Mouse (Mus musculus): ENCODE measurements around the gene Xpo6. TPM values are rescaled to one million over a fixed set of nuclear protein-coding genes. Genes with fewer than 3 reads are reported as not detected.

The Xpo6 gene
- 48.7 and 51.2 TPM in 2 replicates for polyA plus RNA-seq (2015; fragmentation: Nextera tagmentation; extraction: Ambion mirVana)

DNA sequence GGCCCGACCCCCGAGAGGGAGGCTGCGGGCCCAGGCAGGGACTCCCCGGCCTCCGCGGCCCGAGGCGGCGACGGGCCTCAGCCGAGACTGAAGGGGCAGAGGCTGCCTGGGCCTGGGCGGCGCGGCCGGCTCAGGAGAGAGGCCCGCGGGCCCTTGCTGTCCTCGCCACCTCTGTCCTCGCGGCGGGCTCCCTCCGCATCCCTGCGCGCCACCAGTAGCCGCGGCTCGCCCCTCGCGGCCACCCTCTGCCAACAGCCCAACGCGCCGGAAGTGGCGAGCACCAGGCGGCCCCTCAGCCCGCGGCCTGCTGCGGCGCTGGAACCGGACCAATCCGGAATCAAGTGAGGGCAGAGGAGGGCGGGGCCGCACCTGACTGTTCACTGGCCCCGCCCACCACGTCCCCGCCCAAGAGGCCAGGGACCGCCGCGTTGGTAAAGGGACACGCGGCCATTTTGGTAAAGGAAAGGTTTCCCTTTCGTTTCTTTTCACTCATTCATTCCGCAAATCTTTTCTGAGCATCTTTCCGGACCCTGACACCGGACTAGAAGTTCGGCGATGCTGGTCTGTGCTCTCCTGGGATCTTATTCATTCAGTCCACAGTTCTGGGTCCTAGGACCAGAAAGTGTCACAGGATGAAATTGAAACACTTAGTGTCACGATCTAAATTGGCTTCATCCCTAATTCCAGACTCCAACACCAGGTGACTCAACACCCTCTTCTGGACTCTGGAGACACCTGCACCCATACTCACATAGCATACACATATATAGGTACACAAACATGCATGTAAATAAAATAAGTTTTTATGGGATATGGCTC lies at the start of gene Xpo6:
TSS of gene Xpo6 (minus strand) at position 324 of the 819 bp plus-strand sequence.
- H3K27ac ChIP-seq (replicated peaks) = peak within 1 kb of the TSS; percentile 85
- peak within 1 kb of the TSS; percentile 96 for H3K9ac ChIP-seq (replicated peaks)
- H3K36me3 ChIP-seq = no peaks in the 10 kb centered on the region
- peak within 1 kb of the TSS; percentile 85 for H3K4me2 ChIP-seq (replicated peaks)
- ATAC-seq (replicated peaks) = peak; percentile 93
- peaks cover 33% of the 10 kb centered on the region for H3K4me1 ChIP-seq
- peak within 1 kb of the TSS; percentile 70 for H3K4me3 ChIP-seq
- under 1% methylated on average over 49 of the region's 57 CpGs for WGBS
- H3K27me3 ChIP-seq = no peaks in the 10 kb centered on the region
- H3K9me3 ChIP-seq = no peaks in the 10 kb centered on the region

DNA sequence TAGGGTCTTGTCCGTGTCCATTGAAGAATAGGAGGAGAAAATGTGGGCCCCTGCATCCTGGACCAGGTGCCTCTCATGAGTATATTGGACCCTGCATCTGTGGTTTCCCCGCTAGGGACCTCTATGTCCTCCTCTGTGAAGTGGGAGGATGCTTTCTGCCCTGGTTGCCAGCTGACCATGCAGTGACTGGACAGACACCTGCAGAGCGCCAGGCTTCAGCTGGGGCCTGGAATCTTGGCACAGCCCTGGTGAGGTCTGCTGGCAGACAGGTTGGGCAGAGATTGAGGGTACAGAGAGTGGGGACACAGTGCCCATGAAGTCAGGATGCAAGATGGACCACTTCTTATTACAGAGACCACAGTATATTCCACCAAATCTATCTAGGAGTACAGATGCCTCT lies 49.7 kb upstream of the Xpo6 start:
- ATAC-seq (replicated peaks) = no peak
- no peak overlapping the region for H3K4me3 ChIP-seq
- H3K27ac ChIP-seq (replicated peaks) = no peak overlapping the region
- H3K4me1 ChIP-seq = peaks cover 6% of the 10 kb centered on the region
- 92% methylated on average over 3 of the region's 3 CpGs for WGBS
- no peaks in the 10 kb centered on the region for H3K9me3 ChIP-seq
- no peaks in the 10 kb centered on the region for H3K27me3 ChIP-seq
- H3K4me2 ChIP-seq (replicated peaks) = no peak overlapping the region
- H3K9ac ChIP-seq (replicated peaks) = no peak overlapping the region
- no peaks in the 10 kb centered on the region for H3K36me3 ChIP-seq

DNA sequence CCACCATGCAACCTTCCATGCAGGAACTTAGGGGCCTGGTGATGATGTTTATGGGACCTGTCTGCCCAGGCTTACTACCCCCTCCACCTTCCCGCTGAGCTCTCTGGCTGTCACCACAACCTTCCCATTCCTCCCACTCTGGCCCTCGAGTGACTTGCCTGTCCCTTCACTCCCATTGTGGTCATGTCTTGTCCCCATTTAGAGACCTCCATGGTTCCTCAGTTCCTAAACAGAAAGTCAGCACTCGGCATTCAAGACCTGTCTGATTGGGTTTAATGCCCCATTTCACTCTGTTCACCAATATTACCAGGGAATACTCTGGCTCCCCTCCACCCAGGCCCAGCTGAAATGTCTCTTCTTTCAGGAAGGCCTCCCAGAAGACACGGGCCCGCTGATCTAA lies 48.8 kb upstream of the Xpo6 start:
- Histone ChIP-seq H3K27ac (replicated peaks) (no peak overlapping the region), H3K4me3 (no peak overlapping the region), H3K9ac (replicated peaks) (no peak overlapping the region), H3K36me3 (no peaks in the 10 kb centered on the region), H3K4me2 (replicated peaks) (no peak overlapping the region), H3K4me1 (peaks cover 6% of the 10 kb centered on the region), H3K9me3 (no peaks in the 10 kb centered on the region), H3K27me3 (no peaks in the 10 kb centered on the region)
- WGBS = 76% methylated on average over 5 of the region's 5 CpGs
- ATAC-seq (replicated peaks) = no peak

DNA sequence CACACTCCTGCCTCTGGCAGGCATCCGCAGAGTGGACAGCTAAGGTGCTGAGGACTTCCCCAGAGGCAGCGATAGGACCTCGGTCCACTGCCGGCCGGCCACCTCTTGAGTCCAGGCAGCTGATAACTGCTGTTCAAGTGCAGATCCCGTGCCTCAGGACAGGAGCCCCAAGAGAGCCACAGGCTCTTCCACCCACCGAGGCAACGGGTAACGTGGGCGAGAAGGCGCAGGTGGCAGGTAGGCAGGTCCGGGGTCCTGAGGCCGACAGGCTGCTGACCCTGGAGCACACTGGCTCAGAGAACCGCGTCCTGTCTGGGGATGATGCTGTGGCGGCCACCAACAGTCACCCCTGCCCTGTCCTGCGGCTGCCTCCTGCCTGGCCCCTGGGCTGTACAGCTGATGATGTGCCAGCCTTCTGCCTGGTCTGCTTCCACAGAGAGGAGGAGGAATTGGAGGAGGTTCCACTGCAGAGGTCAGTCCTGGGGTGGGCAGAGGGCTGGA lies 48.4 kb upstream of the Xpo6 start:
- no peak for ATAC-seq (replicated peaks)
- Histone ChIP-seq H3K27me3 (no peaks in the 10 kb centered on the region), H3K36me3 (no peaks in the 10 kb centered on the region), H3K4me3 (no peak overlapping the region), H3K9me3 (no peaks in the 10 kb centered on the region), H3K4me2 (replicated peaks) (0 out of 2 replicates have a peak overlapping the region, but pooled peaks have one; percentile 5), H3K27ac (replicated peaks) (no peak overlapping the region), H3K9ac (replicated peaks) (0 out of 2 replicates have a peak overlapping the region, but pooled peaks have one; percentile 19), H3K4me1 (peaks cover 6% of the 10 kb centered on the region)
- 40% methylated on average over 17 of the region's 17 CpGs for WGBS

DNA sequence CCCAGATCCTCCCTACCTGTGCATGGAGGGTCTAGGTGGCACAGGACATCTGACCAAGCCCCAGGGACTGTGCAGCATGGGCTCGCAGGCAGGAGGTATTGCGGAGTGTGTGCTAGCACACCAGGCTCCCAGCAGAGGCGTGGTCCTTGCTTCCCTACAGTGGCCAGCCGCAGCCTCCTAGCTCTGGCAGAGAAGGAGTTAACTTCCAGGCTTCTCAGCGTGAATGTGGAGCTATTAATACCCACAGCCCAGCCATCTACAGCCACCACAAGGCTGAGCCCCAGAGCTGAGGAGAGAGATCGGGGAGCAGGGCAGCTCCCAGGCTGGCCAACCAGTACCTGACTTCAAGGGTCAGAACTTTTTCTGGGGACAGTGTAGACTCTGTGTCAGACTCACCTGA lies 47.8 kb upstream of the Xpo6 start:
- Histone ChIP-seq H3K4me1 (peaks cover 6% of the 10 kb centered on the region), H3K9ac (replicated peaks) (0 out of 2 replicates have a peak overlapping the region, but pooled peaks have one; percentile 19), H3K4me2 (replicated peaks) (peak overlapping the region; percentile 5; the same call in 1 of the 2 replicates), H3K27me3 (no peaks in the 10 kb centered on the region), H3K36me3 (no peaks in the 10 kb centered on the region), H3K27ac (replicated peaks) (no peak overlapping the region), H3K9me3 (no peaks in the 10 kb centered on the region), H3K4me3 (no peak overlapping the region)
- WGBS = 9% methylated on average over 6 of the region's 6 CpGs
- ATAC-seq (replicated peaks) = no peak

DNA sequence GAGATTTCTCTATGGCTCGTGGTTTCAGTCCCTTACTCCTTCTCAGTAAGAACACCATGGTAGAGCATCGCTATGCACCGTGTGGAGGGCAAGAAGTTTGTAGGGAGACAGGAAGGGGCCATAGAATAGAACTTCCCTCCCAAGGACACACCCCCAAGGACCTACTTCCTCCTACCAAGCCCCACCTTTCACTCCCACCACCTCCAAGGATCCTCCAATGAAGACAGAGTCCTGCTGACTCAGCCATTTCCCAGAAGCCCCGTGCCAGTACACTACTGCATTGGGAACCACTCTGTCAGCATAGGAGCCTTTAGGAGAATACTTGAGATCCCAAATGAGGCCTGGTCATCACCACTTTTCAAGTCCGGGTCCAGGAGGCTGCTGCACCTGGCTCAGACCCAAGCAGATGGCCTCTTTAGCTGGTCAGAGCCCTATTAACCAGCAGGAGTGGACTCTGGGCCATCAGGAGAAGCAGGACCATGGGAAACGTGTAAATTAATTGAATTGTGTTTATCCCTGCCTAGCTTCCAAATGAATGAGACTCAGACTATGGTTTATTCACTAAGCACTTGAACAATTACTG lies 44.0 kb upstream of the Xpo6 start:
- ATAC-seq (replicated peaks) = no peak
- Histone ChIP-seq H3K27me3 (no peaks in the 10 kb centered on the region), H3K27ac (replicated peaks) (no peak overlapping the region), H3K4me3 (no peak overlapping the region), H3K9ac (replicated peaks) (no peak overlapping the region), H3K4me2 (replicated peaks) (no peak overlapping the region), H3K4me1 (peaks cover 6% of the 10 kb centered on the region), H3K36me3 (no peaks in the 10 kb centered on the region), H3K9me3 (no peaks in the 10 kb centered on the region)
- 77% methylated on average over 6 of the region's 6 CpGs for WGBS

DNA sequence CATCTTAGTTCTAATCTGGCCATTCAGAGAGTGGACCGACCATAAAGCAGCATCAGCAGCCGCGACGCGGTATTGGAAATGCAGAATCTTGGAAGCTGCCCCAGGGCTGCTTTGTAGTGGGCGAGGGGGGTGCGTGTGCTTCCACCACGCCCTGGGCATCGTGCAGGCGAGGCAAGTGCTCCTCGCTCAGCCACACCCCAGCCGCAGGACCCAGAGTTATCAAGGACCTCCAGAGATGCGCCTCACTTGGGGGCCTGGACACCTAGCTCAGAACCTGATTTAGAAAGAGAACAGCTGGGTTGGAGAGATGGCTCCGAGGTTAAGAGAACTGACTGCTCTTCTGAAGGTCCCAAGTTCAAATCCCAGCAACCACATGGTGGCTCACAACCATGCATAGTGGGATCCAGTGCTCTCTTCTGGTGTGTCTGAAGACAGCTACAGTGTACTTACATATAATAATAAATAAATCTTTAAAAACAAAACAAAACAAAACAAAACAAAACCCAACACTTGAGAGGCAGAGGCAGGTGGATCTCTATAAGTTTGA lies 40.6 kb upstream of the Xpo6 start:
- 85% methylated on average over 14 of the region's 14 CpGs for WGBS

DNA sequence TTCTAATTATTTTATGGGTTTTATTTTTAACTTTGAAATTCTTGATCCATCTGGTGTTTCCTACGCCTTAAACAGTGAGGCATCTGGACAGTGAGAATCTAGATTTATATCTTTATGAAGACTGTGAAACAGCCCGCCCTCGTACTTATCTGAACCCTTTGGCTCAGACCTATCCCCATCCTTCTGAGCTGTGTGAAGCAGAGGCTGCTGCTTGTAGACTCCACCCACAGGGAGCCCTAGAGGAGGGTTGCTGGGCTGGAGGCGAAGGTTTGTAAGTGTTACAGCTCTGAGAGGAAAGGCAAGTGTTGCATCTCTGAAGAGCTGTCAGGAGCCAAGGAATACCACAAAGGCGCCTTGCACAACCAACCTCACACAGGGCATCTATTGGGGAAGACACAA lies 36.5 kb upstream of the Xpo6 start:
- no peak for ATAC-seq (replicated peaks)
- no peak overlapping the region for H3K4me2 ChIP-seq (replicated peaks)
- no peaks in the 10 kb centered on the region for H3K9me3 ChIP-seq
- WGBS = 76% methylated on average over 5 of the region's 5 CpGs
- no peaks in the 10 kb centered on the region for H3K4me1 ChIP-seq
- H3K4me3 ChIP-seq = no peak overlapping the region
- no peaks in the 10 kb centered on the region for H3K36me3 ChIP-seq
- no peak overlapping the region for H3K9ac ChIP-seq (replicated peaks)
- H3K27ac ChIP-seq (replicated peaks) = no peak overlapping the region
- no peaks in the 10 kb centered on the region for H3K27me3 ChIP-seq

More for the DNA sequence above, 40.6 kb upstream of the Xpo6 start:
- no peaks in the 10 kb centered on the region for H3K27me3 ChIP-seq
- H3K4me2 ChIP-seq (replicated peaks) = no peak overlapping the region
- no peak overlapping the region for H3K27ac ChIP-seq (replicated peaks)
- no peak for ATAC-seq (replicated peaks)
- no peaks in the 10 kb centered on the region for H3K9me3 ChIP-seq
- H3K4me1 ChIP-seq = no peaks in the 10 kb centered on the region
- H3K4me3 ChIP-seq = no peak overlapping the region
- no peaks in the 10 kb centered on the region for H3K36me3 ChIP-seq
- H3K9ac ChIP-seq (replicated peaks) = no peak overlapping the region

DNA sequence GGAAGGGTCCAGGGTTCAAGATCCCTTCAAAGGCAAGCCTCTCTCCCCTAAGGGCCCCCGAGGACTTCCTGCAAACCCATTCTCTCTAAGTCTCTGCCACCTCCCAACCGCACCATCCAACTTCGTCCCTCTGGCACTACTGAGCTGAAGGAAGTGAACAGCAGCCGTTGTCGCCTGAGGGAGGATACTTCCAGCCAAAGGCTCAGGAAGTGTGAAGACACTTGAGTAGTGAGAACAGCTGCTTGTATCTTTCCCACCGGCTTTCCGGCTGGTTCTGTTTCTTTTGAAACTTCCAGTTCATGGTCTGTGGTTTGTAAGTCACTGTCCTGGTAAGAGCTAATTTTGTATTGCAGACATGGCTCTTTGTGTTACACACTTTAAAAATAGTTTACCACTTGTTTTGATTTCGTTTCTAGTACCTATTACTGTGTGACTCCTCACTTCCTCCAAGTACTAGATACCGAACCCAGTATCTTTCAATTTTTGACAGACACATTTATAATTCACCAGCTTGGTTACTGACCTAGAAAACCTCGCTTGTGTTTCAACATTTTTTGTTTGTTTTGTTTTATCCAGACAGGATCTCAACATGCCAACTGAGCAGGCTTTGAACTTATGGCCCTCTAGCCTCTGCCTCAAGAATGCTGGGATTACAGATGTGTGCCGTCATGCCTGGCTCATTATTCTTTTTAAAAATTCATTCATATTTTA lies 35.9 kb upstream of the Xpo6 start:
- no peak overlapping the region for H3K4me3 ChIP-seq
- H3K4me1 ChIP-seq = no peaks in the 10 kb centered on the region
- ATAC-seq (replicated peaks) = no peak
- H3K27ac ChIP-seq (replicated peaks) = no peak overlapping the region
- no peaks in the 10 kb centered on the region for H3K36me3 ChIP-seq
- no peaks in the 10 kb centered on the region for H3K9me3 ChIP-seq
- no peak overlapping the region for H3K4me2 ChIP-seq (replicated peaks)
- no peaks in the 10 kb centered on the region for H3K27me3 ChIP-seq
- H3K9ac ChIP-seq (replicated peaks) = no peak overlapping the region
- WGBS = 57% methylated on average over 11 of the region's 11 CpGs

DNA sequence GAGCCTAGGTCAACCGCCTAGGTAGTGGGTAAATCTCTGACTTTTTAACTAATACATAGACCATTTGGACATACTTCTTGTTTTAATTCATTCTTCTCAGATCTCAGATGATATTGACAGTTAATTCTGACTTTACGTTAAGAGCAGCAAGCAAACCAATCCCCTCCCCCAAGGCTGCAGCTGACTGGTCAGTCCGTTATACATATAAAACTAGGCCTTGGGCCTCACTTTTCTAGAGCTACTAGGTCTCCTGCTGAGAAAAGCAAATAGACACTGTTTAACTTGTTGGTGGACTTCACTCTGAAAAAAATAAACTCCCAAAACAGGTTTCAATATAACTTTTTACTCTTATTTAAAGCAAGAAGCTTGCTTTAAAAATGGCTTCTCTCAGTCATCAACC lies 34.3 kb upstream of the Xpo6 start:
- Histone ChIP-seq H3K36me3 (no peaks in the 10 kb centered on the region), H3K27ac (replicated peaks) (no peak overlapping the region), H3K9ac (replicated peaks) (no peak overlapping the region), H3K4me1 (no peaks in the 10 kb centered on the region), H3K27me3 (no peaks in the 10 kb centered on the region), H3K4me3 (no peak overlapping the region), H3K9me3 (no peaks in the 10 kb centered on the region), H3K4me2 (replicated peaks) (no peak overlapping the region)
- WGBS = 87% methylated on average over 3 of the region's 3 CpGs
- ATAC-seq (replicated peaks) = no peak

DNA sequence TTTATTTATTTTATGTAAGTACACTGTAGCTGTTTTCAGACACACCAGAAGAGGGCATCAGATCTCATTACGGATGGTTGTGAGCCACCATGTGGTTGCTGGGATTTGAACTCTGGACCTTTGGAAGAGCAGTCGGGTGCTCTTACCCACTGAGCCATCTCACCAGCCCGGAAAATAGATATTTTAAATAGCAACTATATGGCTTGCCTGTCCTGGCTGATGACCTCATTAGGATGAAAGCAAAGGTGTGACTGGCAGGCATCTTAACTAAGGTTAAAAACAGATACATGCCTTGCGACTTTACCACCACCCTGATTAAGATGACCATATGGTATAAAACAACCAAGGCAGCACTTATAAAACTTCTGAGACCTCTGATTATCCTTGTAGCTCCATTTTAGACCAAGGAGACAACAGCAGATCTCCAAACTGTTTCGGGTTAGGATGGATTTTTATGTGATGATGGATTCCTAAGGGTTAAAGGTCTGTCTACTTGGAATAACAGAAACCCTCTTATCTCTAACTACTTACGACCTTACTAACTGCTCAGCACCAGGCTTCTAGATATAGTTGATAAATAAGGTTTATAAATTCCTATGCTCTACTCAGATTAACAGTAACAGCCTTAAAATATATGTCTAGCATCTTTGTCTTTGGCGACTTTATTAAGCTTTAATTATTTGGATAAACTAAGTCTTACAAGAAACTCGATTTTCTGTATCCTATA lies 32.2 kb upstream of the Xpo6 start:
- Histone ChIP-seq H3K36me3 (no peaks in the 10 kb centered on the region), H3K9me3 (no peaks in the 10 kb centered on the region), H3K27ac (replicated peaks) (no peak overlapping the region), H3K4me3 (no peak overlapping the region), H3K27me3 (no peaks in the 10 kb centered on the region), H3K4me2 (replicated peaks) (no peak overlapping the region), H3K9ac (replicated peaks) (no peak overlapping the region), H3K4me1 (no peaks in the 10 kb centered on the region)
- 84% methylated on average over 8 of the region's 8 CpGs for WGBS
- no peak for ATAC-seq (replicated peaks)
